Mouse (Mus musculus): ENCODE data around the gene Rabep2. TPM values are rescaled to one million over a fixed set of nuclear protein-coding genes. Genes with fewer than 3 reads are reported as not detected.
A peak's percentile ranks its signal among the peaks of the same experiment; 100 is the strongest.

The Rabep2 gene
- total RNA-seq, 4 experiments from 2014 or later = 15.6 to 22.1 (median 17.1) TPM

DNA sequence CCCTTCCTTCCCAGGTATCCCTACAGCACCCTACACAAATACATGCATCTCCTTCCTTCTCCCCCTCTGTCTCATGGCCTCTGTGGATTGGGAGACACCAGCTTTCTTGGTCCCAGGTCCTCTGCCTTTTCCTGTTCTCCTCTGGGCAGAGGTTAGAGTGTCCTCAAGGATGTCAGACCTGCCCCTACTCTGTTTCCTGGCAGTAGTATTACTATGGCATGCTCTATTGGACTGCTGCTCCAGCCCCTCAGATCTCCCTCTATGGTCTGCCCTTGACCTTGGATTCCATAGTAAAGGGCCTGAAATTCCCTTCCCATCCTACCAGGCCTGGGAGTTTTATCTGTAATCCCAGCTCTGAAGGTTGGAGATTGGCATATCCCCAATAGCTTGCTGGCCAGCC lies 1.6 kb downstream of the Rabep2 start:
- no peak for DNase-seq (ENCODE audit: low spot score in 2 of 2)

DNA sequence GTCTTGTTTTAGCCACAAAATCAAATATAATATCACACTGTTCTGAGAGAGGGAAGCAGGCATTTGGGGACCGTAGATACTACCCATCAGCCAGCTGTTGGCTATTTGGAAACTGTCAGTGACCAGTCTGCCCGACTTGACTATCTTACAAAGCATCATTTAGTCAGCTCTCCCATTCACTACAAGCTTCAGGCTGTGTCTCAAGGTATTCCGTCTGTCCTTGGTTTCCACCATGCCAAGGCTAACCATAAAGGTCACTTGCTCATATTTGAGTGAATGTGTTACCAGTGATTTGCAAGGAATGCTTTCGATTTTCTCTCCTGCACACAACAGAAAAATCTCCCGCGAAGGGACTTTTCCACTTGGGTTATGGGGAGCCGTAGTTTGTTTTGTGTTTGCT lies 6.2 kb downstream of the Rabep2 start:
- DNase-seq (ENCODE audit: low spot score in 2 of 2) = no peak

- DNase-seq (ENCODE audit: low spot score in 2 of 2) = no peak
These were observed 7.2 kb downstream of the Rabep2 start for GRCm38 (mm10) chr7:126435801-126436200.

- peak in 1 of 2 experiments; percentile 28 for DNase-seq (ENCODE audit: low spot score in 2 of 2)
These were observed 8.3 kb downstream of the Rabep2 start for GRCm38 (mm10) chr7:126436851-126437250.

GRCm38 (mm10) chr7:126440134-126440533 lies 11.6 kb downstream of the Rabep2 start:
- no peak for DNase-seq (ENCODE audit: low spot score in 2 of 2)

GRCm38 (mm10) chr7:126443997-126444396 lies 15.4 kb downstream of the Rabep2 start:
- no peak for DNase-seq (ENCODE audit: low spot score in 2 of 2)

DNA sequence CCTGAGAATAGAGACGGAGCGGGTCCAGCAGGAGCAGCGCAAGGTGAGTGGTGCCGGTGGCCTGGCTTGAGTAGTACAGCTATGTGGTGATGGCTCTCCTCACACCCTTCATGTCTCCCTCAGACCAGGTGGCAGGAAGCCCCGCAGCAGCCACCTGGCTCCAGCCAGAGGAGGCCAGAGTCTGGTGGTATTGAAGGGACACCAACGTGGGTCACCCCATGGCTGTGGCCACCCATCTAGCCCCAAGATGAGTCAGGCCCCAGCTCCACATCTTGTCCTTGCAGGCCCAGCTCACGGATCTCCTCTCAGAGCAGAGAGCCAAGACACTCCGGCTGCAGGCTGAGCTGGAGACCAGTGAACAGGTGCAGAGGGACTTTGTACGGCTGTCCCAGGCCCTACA lies 16.0 kb downstream of the Rabep2 start:
- no peak for DNase-seq (ENCODE audit: low spot score in 2 of 2)

- DNase-seq (ENCODE audit: low spot score in 2 of 2) = no peak
These were observed 16.7 kb downstream of the Rabep2 start for GRCm38 (mm10) chr7:126445104-126445815.

GRCm38 (mm10) chr7:126446217-126446616 lies 17.7 kb downstream of the Rabep2 start:
- DNase-seq (ENCODE audit: low spot score in 2 of 2) = no peak

- DNase-seq (ENCODE audit: low spot score in 2 of 2) = no peak
These were observed 19.9 kb downstream of the Rabep2 start for GRCm38 (mm10) chr7:126448481-126448880.

- no peak for DNase-seq (ENCODE audit: low spot score in 2 of 2)
These were observed 21.4 kb downstream of the Rabep2 start for GRCm38 (mm10) chr7:126449991-126450390.

DNA sequence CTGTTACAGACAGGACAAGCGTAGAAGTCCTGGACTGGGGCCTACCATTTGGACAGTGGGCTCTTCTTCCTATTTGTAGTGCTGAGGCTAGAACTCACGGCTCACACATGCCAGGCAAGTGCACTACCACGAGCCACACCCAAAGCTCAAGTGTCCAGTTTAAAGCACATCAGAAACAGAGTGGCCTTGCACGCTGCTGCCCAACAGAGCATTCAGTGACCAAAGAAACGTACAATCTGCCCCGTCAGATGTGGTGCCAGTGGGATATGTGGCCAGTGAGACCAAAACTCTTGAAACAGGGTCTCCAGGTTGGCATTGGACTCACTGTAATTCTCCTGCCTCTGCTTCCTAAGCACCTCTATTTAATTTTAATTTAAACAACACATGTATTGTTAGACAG lies 22.1 kb downstream of the Rabep2 start:
- no peak for DNase-seq (ENCODE audit: low spot score in 2 of 2)

DNA sequence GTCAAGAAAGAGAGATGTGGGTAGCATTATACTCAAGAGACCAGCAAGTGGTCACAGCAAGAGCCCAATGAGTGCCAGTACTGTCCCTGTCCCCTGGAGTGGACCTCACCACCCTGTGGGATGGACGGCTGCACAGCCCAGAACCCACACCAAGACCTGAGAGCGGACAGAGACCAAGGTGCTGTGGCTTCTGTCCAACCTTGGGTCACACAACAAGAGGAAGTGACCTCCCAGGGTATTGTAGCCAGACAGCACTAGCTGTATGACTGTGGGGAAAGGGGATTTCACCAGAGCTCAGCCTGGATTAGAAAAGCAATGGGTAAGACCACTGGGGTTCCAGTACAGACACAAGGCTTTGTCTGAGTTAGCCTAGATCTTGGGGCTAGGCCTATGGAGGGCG lies 23.7 kb downstream of the Rabep2 start:
- no peak for DNase-seq (ENCODE audit: low spot score in 2 of 2)

- DNase-seq (ENCODE audit: low spot score in 2 of 2) = no peak
These were observed 25.3 kb downstream of the Rabep2 start for GRCm38 (mm10) chr7:126453861-126454260.

DNA sequence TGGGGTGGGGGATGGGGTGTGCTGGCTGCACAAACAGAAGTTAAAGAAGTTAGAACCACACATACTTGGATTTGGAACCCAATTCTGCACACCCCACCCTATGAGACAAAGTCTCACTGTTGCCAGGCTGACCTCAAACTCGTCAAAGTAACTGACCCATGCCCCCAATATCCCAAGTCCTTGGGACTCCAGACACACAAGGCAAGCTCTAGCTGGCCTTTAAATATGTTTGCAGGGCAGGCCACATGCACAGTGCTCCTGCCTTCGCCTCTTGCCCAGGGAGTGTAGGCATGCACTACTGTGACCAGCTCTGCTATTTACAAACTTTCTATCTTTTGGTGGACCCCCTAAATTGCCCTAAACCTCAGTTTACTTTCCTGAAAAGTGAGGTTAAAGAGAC lies 26.7 kb downstream of the Rabep2 start:
- DNase-seq (ENCODE audit: low spot score in 2 of 2) = no peak

DNA sequence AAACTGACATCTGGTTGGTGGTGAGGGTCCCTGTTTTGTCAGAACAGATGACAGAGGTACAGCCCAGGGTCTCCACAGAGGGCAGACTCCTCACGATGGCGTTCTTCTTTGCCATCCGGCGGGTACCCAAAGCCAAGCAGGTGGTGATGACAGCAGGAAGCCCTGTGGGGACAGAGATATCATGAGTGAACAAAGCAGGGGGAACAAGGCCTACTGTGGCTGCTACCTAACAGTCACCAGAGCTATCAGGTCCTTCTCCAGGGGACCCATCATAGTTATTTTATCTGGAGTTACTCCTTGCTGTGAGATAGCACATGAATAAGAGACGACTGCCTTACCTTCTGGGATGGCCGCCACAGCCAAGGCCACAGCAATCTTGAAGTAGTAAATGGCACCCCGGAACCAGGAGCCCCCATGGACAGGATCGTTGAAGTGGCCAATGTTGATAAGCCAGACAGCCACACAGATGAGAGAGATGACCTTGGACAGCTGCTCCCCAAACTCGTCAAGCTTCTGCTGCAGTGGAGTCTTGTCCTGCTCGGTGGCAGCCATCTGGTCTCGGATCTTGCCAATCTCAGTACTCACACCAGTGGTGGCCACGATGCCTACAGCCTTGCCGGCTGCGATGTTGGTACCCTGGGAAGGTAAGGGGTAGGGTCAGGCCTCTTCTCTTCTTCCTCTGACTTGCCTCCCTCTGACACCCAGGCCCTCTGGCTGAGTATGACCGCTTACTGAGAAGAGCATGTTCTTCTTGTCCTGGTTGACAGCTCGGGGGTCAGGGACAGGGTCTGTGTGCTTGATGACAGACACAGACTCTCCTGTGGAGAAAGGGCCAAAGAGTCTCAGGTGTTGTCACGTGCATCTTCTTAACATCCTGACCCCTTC lies 28.1 kb downstream of the Rabep2 start:
- no peak for DNase-seq (ENCODE audit: low spot score in 2 of 2)

DNA sequence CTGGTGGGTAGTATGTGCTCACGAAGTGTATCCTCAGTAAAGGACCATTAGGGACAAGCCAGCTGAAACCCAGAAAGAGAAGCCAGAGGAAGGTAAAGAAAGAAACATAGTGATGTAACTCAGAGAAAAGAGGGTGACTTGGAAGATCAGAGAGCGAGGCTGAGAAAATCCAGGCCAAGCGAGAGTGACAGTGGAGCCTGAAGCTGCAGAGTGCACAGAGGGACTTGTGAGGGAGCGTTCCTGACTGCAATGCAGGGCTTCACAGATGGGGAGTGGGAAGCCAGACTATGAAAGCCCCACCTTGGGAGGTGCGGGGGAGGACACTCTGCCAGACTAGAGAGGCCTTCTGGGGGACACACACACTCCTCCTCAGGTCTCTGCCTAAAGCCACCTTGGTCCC lies 29.7 kb downstream of the Rabep2 start:
- no peak for DNase-seq (ENCODE audit: low spot score in 2 of 2)

DNA sequence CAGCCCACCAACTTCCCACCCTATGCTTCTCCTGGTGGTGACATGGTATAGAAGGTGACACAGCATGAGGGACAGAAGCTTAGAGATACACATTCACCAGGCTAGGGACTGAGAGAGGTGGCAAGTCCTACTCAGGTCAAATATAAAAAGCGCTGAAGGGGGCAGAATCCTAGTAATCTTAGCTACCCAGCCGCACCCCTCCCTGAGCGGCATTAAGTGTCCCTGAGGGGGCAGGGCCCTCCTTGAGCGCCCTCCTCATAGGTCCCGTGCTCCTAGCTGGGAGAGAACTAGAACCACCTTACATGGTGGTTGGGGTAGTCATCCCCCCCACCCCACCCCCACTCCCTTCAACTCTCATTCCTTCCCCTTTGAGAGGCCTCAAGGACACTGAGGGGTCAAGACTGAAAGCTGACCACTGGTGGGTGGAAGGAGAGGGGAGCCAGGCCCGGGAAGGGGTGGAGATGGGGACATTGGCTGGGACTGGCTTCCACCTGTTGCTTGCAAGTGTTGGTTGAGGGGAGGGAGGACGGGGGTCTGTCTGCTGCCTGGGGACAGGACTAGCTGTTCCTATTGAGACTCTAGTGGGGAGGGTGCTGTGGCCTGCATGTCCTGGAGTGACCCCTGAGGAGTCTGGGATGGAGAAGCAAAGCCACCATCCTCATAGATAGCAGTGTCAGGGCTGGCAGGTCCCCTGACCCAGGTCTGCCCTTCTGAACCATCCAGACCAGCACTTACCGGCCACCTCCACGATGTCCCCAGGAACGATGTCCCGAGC lies 30.5 kb downstream of the Rabep2 start:
- DNase-seq (ENCODE audit: low spot score in 2 of 2) = no peak

DNA sequence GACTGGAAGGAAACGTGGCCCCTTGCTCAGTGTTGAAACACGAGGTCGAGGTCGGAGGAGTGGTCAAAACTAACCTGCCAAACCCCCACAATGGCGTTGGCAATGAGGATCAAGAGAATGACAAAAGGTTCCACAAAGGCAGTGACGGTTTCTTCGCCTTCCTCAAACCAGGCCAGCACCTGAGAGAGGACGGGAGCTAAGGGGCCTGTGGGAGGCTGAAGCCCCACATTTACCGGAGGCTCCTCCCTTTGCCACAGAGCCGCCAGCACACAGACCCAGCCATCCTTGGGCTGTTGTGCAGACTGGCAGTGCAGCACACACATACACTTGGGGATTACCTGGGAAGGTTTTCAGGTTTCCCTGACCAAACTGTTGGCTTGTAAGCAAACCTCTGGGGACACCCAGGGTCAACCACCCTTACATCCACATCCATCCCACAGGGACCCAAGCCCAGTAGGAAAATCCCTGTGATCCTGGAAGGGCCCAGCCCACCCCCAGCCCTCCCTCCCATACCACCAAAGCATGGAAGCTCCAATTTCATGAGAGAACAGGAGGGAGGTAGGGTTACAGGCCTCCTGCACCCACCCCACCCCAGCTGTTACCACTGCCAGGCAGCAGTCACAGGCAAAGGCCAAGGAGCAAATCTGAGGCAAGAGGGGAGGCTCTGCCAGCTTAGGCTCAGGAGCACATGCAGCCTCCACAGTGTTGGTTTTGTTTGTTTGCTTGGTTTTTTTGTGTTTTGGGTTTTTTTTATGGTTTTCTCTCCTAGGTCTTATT lies 32.3 kb downstream of the Rabep2 start:
- no peak for DNase-seq (ENCODE audit: low spot score in 2 of 2)

DNA sequence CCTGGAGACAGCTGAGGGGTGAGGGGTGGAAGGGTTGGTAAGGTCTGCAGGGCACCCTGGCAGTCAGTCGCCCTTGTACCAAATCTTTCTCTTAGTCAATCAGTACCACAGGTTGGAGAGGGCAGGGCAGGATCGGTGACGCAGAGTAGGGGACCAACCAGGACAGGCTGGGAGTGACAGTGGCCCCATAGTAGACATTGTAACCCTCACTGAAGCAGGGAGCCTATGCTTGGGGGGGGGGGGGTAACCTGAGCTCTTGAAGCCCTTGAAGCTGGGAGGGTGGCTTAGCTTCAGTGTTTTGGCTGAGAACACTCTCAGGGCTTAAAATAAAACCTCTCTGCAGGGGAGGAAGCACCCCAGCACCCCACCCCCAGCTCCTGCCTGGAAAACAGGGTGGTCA lies 33.1 kb downstream of the Rabep2 start:
- DNase-seq (ENCODE audit: low spot score in 2 of 2) = no peak

DNA sequence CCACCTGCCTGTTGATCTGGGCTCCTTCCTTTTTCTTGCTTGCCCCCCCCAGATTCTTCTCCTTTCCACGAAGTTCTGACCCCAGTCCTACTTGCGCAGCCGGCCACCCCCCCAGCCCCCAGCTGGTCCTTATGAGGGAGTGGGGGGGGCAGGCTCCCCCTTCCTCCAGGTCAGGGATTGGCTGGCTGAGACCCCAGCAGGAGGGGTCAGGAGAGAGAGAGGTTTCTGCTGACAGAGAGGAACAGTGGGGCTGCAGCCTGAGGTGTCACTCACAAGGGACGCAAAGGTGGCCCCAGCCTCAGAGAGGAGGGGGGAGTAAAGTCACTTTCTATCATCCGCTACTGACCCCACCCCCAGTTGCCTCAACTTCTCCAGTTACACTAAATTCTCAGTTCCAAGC lies 34.4 kb downstream of the Rabep2 start, which contains the start of gene Atp2a1:
Atp2a1 (minus strand) TSS at position 105 of the 400 bp plus-strand sequence.
- DNase-seq (ENCODE audit: low spot score in 2 of 2) = no peak

All from layer of hippocampus, adult 8-10 months (tissue).